Mouse (Mus musculus): ENCODE data around the gene Col20a1.

Col20a1 gene

GRCm38 (mm10) chr2:180994360-180994759 is 8.0 kb downstream of the Col20a1 start:
- in situ Hi-C loops (cut with MboI, MseI): no loop called here

DNA sequence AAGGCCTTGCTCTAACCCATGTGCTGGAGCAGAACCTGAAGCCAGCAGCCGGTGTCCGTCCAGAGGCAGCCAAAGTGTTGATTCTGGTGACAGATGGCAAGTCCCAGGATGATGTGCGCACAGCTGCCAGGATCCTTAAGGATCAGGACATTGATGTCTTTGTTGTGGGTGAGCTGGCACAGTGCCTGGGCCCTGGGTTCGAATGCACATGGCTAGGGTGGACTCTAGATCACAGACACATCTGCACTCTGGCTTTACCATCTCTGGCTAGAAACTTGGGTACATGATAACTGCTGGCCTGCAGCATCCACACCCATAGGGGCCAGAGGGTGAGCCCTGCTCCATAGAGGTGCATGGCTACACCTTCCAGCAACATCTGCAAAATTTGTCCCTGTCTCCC is 9.1 kb downstream of the Col20a1 start:
- in situ Hi-C loops (cut with MboI, MseI): no loop called here

- in situ Hi-C loops (cut with MboI, MseI): no loop called here
Observed at GRCm38 (mm10) chr2:180996436-180996835, 10.1 kb downstream of the Col20a1 start.

GRCm38 (mm10) chr2:180996905-180997304 is 10.6 kb downstream of the Col20a1 start:
- in situ Hi-C loops (cut with MboI, MseI): no loop called here

- in situ Hi-C loops (cut with MboI, MseI): no loop called here
Observed at GRCm38 (mm10) chr2:181007054-181007453, 20.7 kb downstream of the Col20a1 start.

GRCm38 (mm10) chr2:181008339-181008738 is 22.0 kb downstream of the Col20a1 start:
- in situ Hi-C loops (cut with MboI, MseI): no loop called here

- in situ Hi-C loops (cut with MboI, MseI): no loop called here
Observed at GRCm38 (mm10) chr2:181031406-181031934, 45.1 kb downstream of the Col20a1 start.

DNA sequence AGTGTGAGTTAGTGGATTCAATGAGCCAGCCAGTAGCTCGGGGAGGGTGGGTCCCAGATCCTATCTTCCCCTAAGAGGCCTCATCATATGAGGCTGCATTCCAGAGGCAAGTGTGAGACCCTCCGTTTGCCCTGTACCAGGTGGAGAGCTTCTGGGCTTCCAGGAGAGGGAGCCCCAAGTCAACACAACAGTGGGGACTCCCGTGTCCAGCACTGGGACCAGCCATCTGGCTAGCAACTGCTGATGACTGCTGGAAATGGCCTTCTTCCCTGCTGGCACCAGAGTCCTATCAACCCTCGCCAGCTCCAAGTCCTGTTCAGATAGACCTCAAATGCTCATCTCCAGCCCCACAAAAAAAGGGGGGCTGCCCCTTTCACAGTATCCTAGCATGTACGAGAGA is 46.1 kb downstream of the Col20a1 start:
- in situ Hi-C loops (cut with MboI, MseI): no loop called here

- in situ Hi-C loops (cut with MboI, MseI): no loop called here
Observed at GRCm38 (mm10) chr2:181033310-181033709, 47.0 kb downstream of the Col20a1 start.

- in situ Hi-C loops (cut with MboI, MseI): no loop called here
Observed at GRCm38 (mm10) chr2:181035186-181035585, 48.9 kb downstream of the Col20a1 start.

DNA sequence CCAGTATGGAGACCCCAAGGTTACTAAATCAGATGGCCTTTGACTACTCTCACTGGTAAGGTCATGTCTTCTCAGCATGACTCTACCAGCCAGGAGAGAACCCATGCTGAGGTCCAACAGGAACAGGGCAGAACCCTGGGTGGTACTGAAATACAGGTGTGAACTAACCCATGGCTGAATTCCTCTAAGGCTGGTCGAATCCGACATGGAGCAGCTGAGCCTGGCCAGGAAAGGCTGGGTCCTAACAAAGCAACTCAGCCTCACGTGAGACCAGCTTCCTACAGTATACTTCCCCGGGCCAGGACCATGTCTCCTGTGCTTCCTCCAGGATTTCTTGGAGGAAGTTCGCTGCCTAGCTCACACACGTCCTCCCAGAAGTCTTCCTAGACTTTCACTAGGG is 50.2 kb downstream of the Col20a1 start:
- in situ Hi-C loops (cut with MboI, MseI): no loop called here

GRCm38 (mm10) chr2:181038644-181039355 is 52.5 kb downstream of the Col20a1 start:
- in situ Hi-C loops (cut with MboI, MseI): no loop called here

- in situ Hi-C loops (cut with MboI, MseI): no loop called here
Observed at GRCm38 (mm10) chr2:181039356-181039680, 53.0 kb downstream of the Col20a1 start.

GRCm38 (mm10) chr2:181041941-181042340 is 55.6 kb downstream of the Col20a1 start:
- in situ Hi-C loops (cut with MboI, MseI): no loop called here

DNA sequence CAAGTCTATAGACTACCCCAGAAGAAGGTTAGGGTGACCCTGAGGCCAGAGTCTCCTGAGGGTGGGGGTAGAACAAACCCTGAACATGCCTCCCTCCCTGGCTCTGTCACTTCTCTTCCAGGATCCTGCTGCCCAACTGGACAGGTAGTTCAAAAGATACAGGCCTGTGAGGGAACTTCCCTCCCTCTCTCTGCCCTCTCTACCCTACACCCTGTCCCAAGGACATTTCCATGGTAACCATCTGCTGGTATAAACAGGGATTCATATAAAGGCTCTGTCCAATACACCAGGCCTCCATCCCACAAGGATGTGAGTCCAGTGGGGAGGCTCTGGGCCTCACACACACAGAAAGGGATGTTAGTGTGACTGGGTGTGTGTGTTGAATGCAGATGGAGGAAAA is 56.0 kb downstream of the Col20a1 start:
- in situ Hi-C loops (cut with MboI, MseI): no loop called here

GRCm38 (mm10) chr2:181043437-181043836 is 57.1 kb downstream of the Col20a1 start, which contains the start of gene Chrna4:
TSS of gene Chrna4 (minus strand) at chr2:181043546.
- in situ Hi-C loops (cut with MboI, MseI): no loop called here

DNA sequence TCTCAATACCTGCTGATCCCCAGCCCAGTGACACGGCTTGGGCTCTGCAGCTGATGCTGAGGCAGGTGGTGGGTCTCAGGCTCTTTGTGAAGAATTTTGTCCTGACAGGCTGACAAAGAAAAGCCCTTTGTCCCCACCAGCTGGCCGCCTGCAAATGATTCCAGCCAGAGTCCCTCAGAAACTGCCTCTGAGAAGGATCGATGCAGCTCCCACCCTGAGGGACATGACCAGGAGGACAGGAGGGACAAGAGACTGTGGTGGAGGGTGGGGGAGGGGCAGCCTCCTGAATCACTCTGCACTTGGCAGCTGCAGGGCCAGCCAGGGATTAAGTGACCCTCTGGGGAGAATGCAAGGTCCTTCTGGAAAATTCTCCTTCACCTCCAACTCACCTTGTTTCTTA is 57.7 kb downstream of the Col20a1 start:
- in situ Hi-C loops (cut with MboI, MseI): no loop called here

- in situ Hi-C loops (cut with MboI, MseI): no loop called here
Observed at GRCm38 (mm10) chr2:181048252-181048945, 62.1 kb downstream of the Col20a1 start.

DNA sequence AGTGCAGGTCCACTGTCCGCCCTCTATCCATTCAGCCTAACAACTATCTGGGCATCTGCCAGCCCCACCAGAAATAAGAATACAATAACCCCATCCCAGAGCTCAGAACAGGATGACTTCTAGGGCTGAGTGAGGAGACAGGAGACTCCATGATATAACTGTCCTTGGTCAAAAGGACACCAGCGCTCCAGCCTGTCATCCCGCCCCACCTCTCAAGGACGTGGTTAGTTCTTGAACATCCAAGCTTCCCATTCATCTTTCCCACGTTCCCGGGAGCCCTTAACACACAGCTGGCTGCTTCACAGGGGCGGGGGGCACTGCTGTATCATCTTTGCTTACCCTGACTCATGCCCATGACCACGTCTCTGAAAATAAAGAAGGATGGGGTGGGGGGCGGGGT is 62.7 kb downstream of the Col20a1 start:
- in situ Hi-C loops (cut with MboI, MseI): no loop called here

- in situ Hi-C loops (cut with MboI, MseI): no loop called here
Observed at GRCm38 (mm10) chr2:181052171-181052570, 65.8 kb downstream of the Col20a1 start.

- in situ Hi-C loops (cut with MboI, MseI): loop anchor here (5.0 kb wide), 2 partner anchors 55 to 125 kb away; no protein-coding TSS in a partner anchor
Observed at GRCm38 (mm10) chr2:181057341-181057740, 71.0 kb downstream of the Col20a1 start.

GRCm38 (mm10) chr2:181058193-181058592 is 71.9 kb downstream of the Col20a1 start:
- in situ Hi-C loops (cut with MboI, MseI): loop anchor here (5.0 kb wide), 2 partner anchors 56 to 126 kb away; no protein-coding TSS in a partner anchor

DNA sequence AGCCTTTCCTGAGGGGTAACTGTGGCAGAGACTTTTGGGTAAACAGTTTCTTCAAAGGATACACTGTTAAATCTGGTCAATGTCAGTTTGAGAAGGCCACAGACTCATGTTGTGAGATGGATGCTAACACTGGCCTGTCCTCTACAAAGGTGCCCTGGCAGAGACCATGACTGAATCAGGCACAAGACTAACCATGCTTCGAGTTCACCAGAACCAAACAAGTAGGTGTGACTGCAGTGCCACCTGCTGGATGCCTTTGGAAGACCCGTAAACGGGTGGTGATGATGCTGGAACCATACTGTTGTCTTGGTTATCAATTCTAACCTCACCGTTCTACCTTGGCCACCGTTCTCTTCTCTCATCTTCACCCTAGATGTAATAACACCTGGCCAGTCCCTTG is 73.8 kb downstream of the Col20a1 start:
- in situ Hi-C loops (cut with MboI, MseI): no loop called here
